Mouse (Mus musculus): ENCODE measurements around the gene Mylk3.

The Mylk3 gene

GRCm38 (mm10) chr8:85318534-85318933 lies 67.6 kb downstream of the Mylk3 start:
- no peak for DNase-seq (ENCODE audit: low read depth, low spot score)

- DNase-seq (ENCODE audit: low read depth, low spot score): no peak
Observed at GRCm38 (mm10) chr8:85313036-85313435, 73.1 kb downstream of the Mylk3 start.

GRCm38 (mm10) chr8:85311743-85312142 lies 74.4 kb downstream of the Mylk3 start:
- no peak for DNase-seq (ENCODE audit: low read depth, low spot score)

GRCm38 (mm10) chr8:85308564-85308963 lies 77.6 kb downstream of the Mylk3 start:
- no peak for DNase-seq (ENCODE audit: low read depth, low spot score)

- peak; percentile 10 for DNase-seq (ENCODE audit: low read depth, low spot score)
Observed at GRCm38 (mm10) chr8:85303531-85303930, 82.6 kb downstream of the Mylk3 start.

- DNase-seq (ENCODE audit: low read depth, low spot score): no peak
Observed at GRCm38 (mm10) chr8:85302931-85303330, 83.2 kb downstream of the Mylk3 start.

- no peak for DNase-seq (ENCODE audit: low read depth, low spot score)
Observed at GRCm38 (mm10) chr8:85301941-85302340, 84.2 kb downstream of the Mylk3 start.

GRCm38 (mm10) chr8:85299434-85300077 lies 86.6 kb downstream of the Mylk3 start, which contains the start of the genes Orc6 and Vps35:
TSS of gene Orc6 (plus strand) at chr8:85299632.
TSS of gene Vps35 (minus strand) at chr8:85299802.
- peak; percentile 95 for DNase-seq (ENCODE audit: low read depth, low spot score)

GRCm38 (mm10) chr8:85298600-85299433 lies 87.3 kb downstream of the Mylk3 start:
- peak; percentile 4 for DNase-seq (ENCODE audit: low read depth, low spot score)

GRCm38 (mm10) chr8:85286846-85287245 lies 99.3 kb downstream of the Mylk3 start:
- DNase-seq (ENCODE audit: low read depth, low spot score): no peak

Measured in skeletal muscle tissue, adult 2 months (tissue).